Mouse (Mus musculus) gonadal fat pad, adult 2 months (tissue): ENCODE results near the gene Cd209a. TPM values are rescaled to one million over a fixed set of nuclear protein-coding genes. Genes with fewer than 3 reads are reported as not detected.
A peak's percentile ranks its signal among the peaks of the same experiment; 100 is the strongest.
"Not testable (repeated sequence)": the region's sequence is repeated elsewhere in the genome, so short reads cannot be mapped to it uniquely, and the experiment has no call there.

Experiments used
- DNase-seq: peaks from one replicate; pipeline ENCODE4 v3.0.0-alpha.2; 2012; ENCODE audit warnings: low read depth
- polyA plus RNA-seq: library from polyadenylated mRNA; depleted of rRNA; stranded (reverse); fragments of >200 nt; gene quantifications from 2 replicates; pipeline ENCODE4 v1.2.3, GENCODE M21; 2012; rRNA removed

Cd209a gene
- 0.18 TPM in 1 of 2 replicates, not detected in the other for polyA plus RNA-seq

DNA sequence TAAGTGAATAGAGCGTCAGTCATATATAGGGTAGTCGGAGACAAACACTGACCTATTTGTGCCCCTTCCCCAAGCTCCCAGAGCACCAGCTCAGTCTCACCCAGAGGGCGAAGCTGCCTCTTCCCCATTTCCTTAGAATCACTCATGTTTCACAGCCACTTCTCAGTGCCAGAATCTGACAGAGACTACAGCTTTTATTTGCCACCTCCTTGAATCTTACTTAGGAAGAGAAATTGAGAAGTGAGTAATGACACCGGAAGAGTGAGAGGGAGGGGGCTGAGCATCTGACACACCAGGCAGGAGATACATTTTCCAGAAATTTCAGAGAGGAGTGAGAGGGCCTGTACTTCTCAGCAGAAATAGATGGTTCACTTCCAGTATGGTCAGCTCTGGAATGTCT lies at the start of gene Cd209a:
Cd209a (minus strand) TSS at position 224 of the 400 bp plus-strand sequence.
- no peak for DNase-seq

DNA sequence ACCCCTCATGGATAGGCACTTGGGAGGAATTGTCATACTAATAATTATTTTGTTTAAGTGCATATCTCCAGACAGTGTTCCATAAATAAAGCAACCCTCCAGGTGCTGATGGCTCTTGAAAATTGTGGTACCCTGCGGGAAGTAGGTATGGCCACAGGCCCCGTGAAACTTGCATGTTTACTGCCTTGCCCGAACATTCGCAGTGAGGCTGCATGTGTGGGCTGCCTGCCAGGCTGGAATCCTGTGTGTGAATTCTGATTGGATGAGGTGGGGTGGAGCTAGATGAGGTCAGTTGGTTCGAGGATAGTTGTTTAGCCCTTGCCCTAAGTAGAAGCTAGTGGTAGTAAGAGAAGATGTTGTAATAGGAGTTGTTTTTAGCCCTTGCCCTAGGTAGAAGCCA lies 19.9 kb upstream of the Cd209a start:
- DNase-seq = not testable (repeated sequence)

DNA sequence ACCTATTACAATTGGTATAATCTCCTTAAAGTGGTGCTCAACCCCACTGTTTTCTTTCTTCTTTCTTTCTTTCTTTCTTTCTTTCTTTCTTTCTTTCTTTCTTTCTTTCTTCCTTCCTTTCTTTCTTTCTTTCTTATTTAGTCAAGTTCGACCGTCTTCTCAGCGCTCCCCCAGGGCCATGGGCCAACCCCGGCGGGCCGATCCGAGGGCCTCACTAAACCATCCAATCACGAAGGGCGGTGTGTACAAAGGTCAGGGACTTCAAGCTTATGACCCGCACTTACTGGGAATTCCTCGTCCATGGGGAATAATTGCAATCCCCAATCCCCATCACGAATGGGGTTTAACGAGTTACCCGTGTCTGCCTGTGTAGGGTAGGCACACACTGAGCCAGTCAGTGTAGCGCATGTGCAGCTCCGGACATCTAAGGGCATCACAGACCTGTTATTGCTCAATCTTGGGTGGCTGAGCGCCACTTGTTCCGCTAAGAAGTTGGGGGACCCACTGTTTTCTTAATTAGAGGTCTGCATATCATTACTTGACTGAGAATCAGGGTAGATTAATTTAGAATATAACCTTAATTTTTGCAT lies 5.6 kb upstream of the Cd209a start:
- DNase-seq = peak; percentile 37

DNA sequence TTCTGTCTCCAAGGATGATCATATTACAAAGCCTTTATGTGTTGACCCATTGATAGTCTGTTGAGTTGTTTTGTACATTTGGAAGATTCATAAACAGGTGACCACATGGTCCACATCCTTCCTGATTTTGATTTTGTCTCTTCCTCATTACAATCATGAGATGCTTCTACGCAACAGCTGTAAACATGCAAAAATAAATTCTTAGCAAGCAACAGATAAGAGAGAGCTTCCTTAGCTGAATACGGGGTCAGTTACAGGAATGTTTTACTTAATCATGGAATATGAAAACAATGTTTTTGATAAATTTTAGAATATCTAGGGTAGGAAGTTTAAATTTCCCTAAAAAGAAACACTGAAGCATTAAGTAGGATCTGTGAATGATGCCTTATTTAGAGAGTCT lies 11.8 kb downstream of the Cd209a start:
- no peak for DNase-seq

DNA sequence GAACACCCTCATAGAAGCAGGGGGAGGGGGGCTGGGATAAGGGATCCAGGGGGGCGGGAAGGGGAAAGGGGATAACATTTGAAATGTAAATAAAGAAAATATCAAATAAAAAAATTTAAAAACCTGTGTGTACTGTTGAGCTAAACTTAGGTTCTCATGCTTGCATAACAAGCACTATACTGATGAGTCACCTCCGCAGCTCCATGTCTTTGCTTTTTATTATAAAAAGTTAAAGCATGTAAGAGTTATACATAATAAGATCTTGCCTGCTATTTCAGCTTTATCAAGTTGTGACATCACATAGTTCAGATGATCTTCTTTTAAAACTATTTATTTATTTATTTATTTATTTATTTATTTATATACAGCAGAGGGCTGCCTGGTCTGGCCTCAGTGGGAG lies 13.2 kb downstream of the Cd209a start:
- DNase-seq = no peak

DNA sequence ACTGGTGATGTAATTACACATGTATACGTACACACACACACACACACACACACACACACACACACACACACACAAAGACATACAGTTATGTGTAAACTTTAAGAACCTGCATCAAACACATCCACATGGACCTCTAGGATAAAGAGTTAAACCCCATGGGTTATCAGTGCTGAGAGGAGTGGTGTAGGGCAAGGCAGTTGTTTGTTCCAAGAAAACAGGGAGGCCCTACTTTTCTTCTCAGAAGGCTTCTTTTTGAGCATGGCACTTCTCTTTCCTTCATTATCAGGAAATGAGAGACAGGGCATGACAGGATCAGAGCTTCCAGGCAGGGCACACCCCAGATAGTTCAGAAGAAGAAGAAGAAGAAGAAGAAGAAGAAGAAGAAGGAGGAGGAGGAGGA lies 14.7 kb downstream of the Cd209a start:
- DNase-seq = no peak

DNA sequence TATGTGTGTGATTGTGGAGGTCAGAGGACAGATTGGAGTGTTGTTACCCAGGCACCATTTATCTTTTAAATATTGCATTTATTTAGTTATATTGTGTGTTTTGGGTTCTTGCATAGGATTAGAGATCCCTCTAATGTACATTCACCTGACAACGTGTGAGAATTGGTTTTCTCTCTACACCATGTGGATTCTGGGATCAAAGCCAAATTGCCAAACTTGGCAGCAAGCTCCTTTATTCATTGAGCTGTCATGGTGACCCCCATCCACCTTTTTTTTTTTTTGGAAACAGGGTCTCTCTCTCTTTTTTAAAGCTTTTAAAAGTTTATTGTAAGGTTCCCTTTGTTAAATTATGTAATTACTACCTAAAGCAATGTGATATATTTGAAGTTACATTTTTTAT lies 27.7 kb downstream of the Cd209a start:
- no peak for DNase-seq

DNA sequence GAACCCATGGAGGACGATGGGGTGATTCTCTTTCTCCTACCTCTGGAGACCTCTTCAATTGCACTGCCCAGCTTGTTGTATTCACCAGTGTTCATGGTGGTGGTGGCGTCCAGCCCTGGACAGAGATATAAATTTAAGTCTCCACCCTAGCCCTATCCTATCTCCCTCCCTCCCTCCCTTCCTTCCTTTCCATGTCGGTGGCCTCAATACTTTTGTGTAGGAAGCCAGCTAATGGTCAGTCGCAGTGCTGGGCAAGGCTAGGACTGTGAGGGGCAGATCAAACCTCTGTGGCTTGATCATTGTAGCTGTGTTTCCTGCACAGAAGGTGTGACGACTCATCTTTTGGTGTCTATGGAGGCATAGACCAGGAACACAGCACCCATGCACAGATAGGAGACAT lies 28.2 kb downstream of the Cd209a start, which contains the start of gene Clec4g:
Clec4g (minus strand) TSS at position 101 of the 400 bp plus-strand sequence.
- no peak for DNase-seq

DNA sequence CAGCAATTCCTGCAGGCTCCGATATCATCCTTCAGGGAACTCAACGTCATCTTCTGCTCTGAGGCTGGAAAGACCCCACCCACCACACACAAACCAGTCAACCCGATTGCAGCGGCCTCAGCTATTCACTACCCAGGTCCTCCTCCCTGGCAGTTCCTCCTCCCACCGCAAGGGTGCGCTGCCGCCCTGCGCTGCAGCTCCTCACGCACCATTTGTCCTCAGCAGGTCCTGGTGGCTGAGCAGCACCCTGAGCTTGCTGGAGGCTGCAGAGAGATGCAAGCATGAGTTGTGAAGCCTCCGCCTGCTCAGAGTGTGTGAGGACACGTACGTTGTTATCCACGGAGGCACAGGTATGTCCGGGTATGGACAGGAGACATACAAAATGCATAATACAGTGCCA lies 30.2 kb downstream of the Cd209a start:
- DNase-seq = no peak

DNA sequence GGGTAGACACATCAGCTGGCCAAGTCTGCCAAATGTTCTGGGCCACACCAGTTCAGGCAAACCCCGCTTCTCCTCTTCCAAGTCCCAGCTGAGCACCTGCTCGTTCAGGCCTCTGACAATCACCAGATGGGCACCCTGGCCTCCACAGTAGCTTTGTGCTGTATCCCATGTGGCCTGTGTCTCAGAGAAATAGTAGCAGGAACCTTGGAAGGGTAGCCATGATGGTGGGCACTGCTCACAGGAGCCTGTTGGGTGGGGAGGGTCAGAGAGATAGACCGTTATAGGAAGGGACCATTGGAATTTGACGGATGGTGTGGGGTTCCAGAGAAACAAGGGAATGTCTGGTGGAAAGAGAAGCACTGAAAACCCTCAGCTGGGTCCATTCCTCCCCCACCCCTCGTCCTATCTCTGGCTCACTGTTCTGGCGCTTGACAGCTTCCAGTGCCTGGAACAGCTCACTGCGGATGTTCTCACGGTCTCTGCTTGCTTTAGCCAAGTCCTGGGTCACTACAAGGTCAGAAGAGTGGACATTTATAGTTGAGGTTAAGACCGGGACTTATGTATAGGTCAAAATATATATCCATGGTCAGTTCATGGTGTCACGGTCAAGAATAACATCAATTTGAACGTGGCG lies 31.3 kb downstream of the Cd209a start:
- DNase-seq = no peak

DNA sequence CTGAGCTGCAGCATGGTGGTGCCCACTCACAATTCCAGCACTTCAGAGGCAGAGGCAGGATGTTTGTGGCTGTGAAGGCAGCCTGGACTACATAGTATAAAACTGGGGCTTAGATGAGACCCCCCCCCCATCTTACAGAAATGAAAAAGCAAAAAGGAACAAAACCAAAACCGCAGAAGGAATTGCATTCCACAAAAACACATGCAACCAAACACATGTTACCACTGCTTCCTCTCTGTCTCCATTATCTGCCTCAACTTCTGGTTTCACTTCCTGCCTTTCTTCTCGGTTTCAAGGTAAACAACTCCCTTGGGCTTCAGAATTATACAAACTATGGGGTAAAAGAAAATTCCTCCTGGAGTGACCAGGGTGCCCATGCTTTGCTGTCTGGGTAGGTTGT lies 37.1 kb downstream of the Cd209a start:
- DNase-seq = no peak

DNA sequence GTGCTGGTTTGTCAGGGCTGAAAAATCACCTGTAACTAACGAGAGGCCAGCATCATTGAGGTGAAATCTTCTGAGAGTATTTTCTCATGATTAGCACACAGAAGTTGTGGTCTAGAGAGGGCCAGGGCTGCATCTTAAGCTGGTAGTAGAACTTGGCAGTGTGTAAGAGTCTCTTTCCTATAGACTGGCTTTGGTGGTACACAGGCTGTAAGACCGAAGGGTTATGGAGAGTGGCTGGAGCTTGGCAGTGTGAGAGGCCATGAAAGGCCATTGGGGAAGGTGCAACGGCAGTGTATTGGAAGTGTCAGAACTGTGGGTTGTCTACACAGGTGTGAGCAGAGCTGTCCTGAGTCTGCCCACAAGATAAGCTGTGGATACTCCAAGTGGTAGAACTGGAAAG lies 38.5 kb downstream of the Cd209a start:
- DNase-seq = no peak

DNA sequence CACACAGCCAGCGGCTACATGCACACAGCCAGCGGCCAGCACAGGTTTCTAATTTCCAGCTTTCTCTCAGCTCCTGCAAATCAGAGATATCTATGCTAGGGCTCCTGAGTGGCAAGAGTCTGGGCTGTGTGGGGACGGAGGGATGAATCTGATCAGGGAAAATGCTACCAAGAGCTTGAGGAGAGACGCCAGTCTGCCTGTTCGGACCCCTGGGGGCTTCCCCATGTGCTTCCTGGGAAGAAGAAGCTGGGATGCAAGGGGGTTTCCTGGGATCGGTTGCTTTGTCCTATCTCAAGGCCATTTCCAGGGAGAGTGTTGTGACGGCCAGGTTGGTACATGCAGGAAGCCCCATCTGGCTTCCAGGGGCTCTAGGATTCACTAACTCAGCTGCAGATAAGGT lies 41.2 kb downstream of the Cd209a start:
- no peak for DNase-seq

DNA sequence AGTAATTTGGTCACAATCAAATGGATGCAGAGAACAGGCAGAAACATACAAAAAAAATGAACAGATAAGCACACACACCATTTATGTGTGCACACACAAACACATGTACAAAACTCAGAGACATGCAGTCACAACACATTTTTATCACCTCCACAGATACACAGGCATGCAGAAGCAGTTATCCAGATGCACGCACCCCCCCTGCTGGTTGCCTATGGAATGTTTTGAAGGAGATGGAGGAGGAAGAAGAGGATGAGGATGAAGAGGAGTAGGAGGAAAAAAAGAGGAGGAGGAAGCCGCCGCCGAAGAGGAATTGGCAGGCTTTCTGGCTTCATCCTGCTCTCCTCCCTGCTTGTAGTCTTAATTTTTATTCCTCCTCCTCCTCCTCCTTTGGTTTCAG lies 43.1 kb downstream of the Cd209a start:
- no peak for DNase-seq

DNA sequence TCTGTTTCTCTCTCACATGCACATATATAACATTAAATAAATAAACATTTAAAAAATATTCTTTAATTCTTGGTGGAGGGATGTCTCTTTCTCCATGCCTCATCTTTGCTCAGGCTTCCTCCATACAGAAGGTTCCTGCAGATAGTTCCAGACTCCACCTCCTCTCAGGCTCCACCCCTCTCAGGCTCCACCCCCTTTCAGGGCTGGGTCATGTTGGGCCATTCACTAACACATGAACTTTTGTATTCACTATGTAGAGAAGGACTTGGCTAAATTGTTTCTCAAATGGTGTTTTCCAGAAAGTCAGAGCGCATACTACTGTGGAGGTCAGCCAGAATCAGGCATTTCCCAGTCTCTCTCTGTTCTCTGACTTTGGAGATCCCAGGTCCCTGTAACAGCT lies 47.3 kb downstream of the Cd209a start:
- no peak for DNase-seq

DNA sequence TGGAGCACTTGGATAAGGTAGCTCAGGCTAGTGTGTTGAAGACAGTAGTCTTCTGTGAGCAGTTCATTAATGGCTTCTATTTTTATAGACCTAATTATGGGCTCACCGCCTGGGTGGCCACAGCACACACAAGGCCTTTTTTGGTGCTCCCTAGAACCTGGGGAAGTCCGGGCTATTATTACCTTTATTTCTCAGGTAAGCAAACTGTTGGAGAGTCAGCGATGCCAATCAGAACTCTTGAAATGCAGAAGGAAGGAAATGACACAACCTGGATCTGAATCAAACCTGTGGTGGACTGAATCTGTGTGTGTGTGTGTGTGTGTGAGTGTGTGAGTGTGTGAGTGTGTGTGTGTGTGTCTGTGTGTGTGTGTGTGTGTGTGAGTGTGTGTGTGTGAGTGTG lies 54.7 kb downstream of the Cd209a start, which contains the start of gene Fcer2a:
Fcer2a (minus strand) TSS at position 55 of the 400 bp plus-strand sequence.
- DNase-seq = no peak

Other genes starting within 250 kb of the Cd209a start
- gene Mcoln1, start 248.5 kb downstream of the Cd209a start, polyA plus RNA-seq = 217 and 256 TPM in 2 replicates
- gene Pnpla6, start 233.6 kb downstream of the Cd209a start, polyA plus RNA-seq = 79.4 and 87.8 TPM in 2 replicates
- 2.8 and 3.2 TPM in 2 replicates for gene C330021F23Rik, start 181.0 kb downstream of the Cd209a start, polyA plus RNA-seq
- 31.9 and 44.8 TPM in 2 replicates for gene Camsap3, start 161.7 kb downstream of the Cd209a start, polyA plus RNA-seq
- gene Xab2, start 127.7 kb downstream of the Cd209a start, polyA plus RNA-seq = 61.2 and 65.8 TPM in 2 replicates
- gene Pet100, start 127.4 kb downstream of the Cd209a start, polyA plus RNA-seq = 11.6 and 12.5 TPM in 2 replicates
- 0.26 TPM in 1 of 2 replicates, not detected in the other for gene Pcp2, start 123.4 kb downstream of the Cd209a start, polyA plus RNA-seq
- gene Stxbp2, start 118.0 kb downstream of the Cd209a start, polyA plus RNA-seq = 102 and 109 TPM in 2 replicates
- gene Retn, start 93.2 kb downstream of the Cd209a start, polyA plus RNA-seq = 514 and 591 TPM in 2 replicates
- 0.58 and 0.76 TPM in 2 replicates for gene Mcemp1, start 83.2 kb downstream of the Cd209a start, polyA plus RNA-seq
- gene Fcor, start 76.6 kb downstream of the Cd209a start, polyA plus RNA-seq = 154 and 266 TPM in 2 replicates
- 32.6 and 37.2 TPM in 2 replicates for gene Trappc5, start 72.7 kb downstream of the Cd209a start, polyA plus RNA-seq
- gene Fcer2a, start 54.8 kb downstream of the Cd209a start, polyA plus RNA-seq = 0.10 and 0.14 TPM in 2 replicates
- gene Clec4g, start 28.3 kb downstream of the Cd209a start, polyA plus RNA-seq = 0.19 and 0.30 TPM in 2 replicates
- 0.09 and 0.15 TPM in 2 replicates for gene Cd209e, start 105.3 kb upstream of the Cd209a start, polyA plus RNA-seq
- gene Cd209d, start 129.6 kb upstream of the Cd209a start, polyA plus RNA-seq = 2.2 and 2.9 TPM in 2 replicates
- gene Cd209b, start 177.9 kb upstream of the Cd209a start, polyA plus RNA-seq = 1.4 and 1.9 TPM in 2 replicates
- 0.67 and 1.1 TPM in 2 replicates for gene Cd209c, start 205.8 kb upstream of the Cd209a start, polyA plus RNA-seq